Mouse (Mus musculus): Measurements from ENCODE around the gene Kif26b. TPM values are rescaled to one million over a fixed set of nuclear protein-coding genes. Genes with fewer than 3 reads are reported as not detected.
A peak's percentile ranks its signal among the peaks of the same experiment; 100 is the strongest.

Gene Kif26b
- polyA plus RNA-seq, 1 experiment from 2014 or later, result 1.8 TPM

- peaks cover 20% of the 10 kb centered on the region; the same call in 1 of the 2 replicates for H3K4me1 ChIP-seq (ENCODE audit: control insufficient read depth, insufficient read depth, low read length)
- peaks cover 8% of the 10 kb centered on the region; the same call in 1 of the 2 replicates for H3K27me3 ChIP-seq (ENCODE audit: control insufficient read depth, insufficient read depth, low read length)
- H3K9ac ChIP-seq (ENCODE audit: low read length), result peak overlapping the region; percentile 70
- 0 out of 2 replicates have a peak overlapping the region, but pooled peaks have one; percentile 62 for H3K27ac ChIP-seq (ENCODE audit: low read length)
- H3K4me2 ChIP-seq (ENCODE audit: low read depth, low read length), result peak overlapping the region; percentile 99
- WGBS, result under 1% methylated on average over 38 of the region's 38 CpGs
- no peaks in the 10 kb centered on the region for H3K36me3 ChIP-seq (ENCODE audit: control insufficient read depth, insufficient read depth, low read length)
- no peak for ATAC-seq (ENCODE audit: insufficient read depth, low FRiP score)
- no peaks in the 10 kb centered on the region for H3K9me3 ChIP-seq (replicated peaks; ENCODE audit: control insufficient read depth, low read length)
- peak overlapping the region; percentile 58 for H3K4me3 ChIP-seq (replicated peaks; ENCODE audit: low read length)
Measured at GRCm38 (mm10) chr1:178529512-178530300, 781 bp downstream of the Kif26b start.

DNA sequence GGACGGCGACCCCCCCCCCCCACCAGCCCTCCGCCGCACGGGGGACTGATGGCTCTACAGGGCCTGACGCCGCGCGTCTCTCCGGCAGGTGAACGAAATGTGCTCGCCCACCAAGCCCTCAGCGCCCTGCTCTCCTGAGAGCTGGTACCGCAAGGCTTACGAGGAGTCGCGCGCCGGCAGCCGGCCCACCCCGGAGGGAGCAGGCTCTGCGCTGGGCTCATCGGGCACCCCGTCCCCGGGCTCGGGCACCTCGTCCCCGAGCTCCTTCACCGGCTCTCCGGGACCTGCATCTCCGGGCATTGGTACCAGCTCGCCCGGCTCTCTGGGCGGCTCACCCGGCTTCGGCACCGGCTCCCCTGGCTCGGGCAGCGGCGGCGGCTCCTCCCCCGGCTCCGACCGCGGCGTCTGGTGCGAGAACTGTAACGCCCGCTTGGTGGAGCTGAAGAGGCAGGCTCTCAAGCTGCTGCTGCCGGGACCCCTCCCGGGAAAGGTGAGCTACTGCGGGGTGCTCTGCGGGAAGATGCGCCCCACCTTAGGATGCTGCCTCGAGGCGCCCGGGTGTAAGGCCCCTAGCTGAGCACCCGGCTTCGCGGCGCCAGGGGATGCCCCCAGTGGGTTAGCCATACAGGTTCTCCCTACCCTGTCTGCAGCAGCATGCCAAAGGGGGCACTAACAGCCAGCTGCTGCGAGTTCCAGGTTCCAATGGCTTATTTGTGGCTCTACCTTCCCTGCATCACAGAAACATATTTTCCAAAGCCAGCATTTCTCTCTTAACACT is 1.6 kb downstream of the Kif26b start:
- Histone ChIP-seq H3K9ac (ENCODE audit: low read length) (peak overlapping the region; percentile 70), H3K27ac (ENCODE audit: low read length) (no peak overlapping the region), H3K4me3 (replicated peaks; ENCODE audit: low read length) (peak overlapping the region; percentile 58), H3K4me1 (ENCODE audit: control insufficient read depth, insufficient read depth, low read length) (peaks cover 20% of the 10 kb centered on the region; the same call in 1 of the 2 replicates), H3K9me3 (replicated peaks; ENCODE audit: control insufficient read depth, low read length) (no peaks in the 10 kb centered on the region), H3K4me2 (ENCODE audit: low read depth, low read length) (peak overlapping the region; percentile 99), H3K36me3 (ENCODE audit: control insufficient read depth, insufficient read depth, low read length) (no peaks in the 10 kb centered on the region), H3K27me3 (ENCODE audit: control insufficient read depth, insufficient read depth, low read length) (peaks cover 8% of the 10 kb centered on the region; the same call in 1 of the 2 replicates)
- WGBS, result under 1% methylated on average over 61 of the region's 62 CpGs
- peak; percentile 28; the same call in 1 of the 2 replicates for ATAC-seq (ENCODE audit: insufficient read depth, low FRiP score)

DNA sequence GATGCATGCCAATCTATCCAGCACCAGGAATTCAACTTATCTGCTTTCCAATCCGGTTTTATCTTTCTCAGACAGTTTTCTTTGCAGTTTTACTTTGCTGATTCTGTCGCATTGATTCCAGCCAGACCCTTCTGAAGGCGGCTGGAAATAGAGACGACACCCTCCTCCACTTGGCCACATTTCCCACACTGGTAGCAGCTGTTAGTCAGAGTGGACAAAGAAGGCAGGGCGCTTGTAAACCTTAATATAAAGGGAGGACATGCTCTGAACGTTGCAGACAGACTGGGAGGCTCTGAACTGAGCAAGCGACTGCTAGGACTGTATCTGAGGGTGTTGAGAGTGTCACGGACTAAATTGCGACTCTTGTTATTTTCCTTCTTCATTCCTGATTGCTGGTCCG is 11.3 kb downstream of the Kif26b start:
- WGBS, result 66% methylated on average over 10 of the region's 10 CpGs
- H3K27ac ChIP-seq (ENCODE audit: low read length), result no peak overlapping the region
- H3K9me3 ChIP-seq (replicated peaks; ENCODE audit: control insufficient read depth, low read length), result no peaks in the 10 kb centered on the region
- no peak overlapping the region for H3K4me3 ChIP-seq (replicated peaks; ENCODE audit: low read length)
- no peaks in the 10 kb centered on the region for H3K4me1 ChIP-seq (ENCODE audit: control insufficient read depth, insufficient read depth, low read length)
- no peak overlapping the region for H3K4me2 ChIP-seq (ENCODE audit: low read depth, low read length)
- ATAC-seq (ENCODE audit: insufficient read depth, low FRiP score), result no peak
- no peaks in the 10 kb centered on the region for H3K36me3 ChIP-seq (ENCODE audit: control insufficient read depth, insufficient read depth, low read length)
- no peak overlapping the region for H3K9ac ChIP-seq (ENCODE audit: low read length)
- no peaks in the 10 kb centered on the region for H3K27me3 ChIP-seq (ENCODE audit: control insufficient read depth, insufficient read depth, low read length)

DNA sequence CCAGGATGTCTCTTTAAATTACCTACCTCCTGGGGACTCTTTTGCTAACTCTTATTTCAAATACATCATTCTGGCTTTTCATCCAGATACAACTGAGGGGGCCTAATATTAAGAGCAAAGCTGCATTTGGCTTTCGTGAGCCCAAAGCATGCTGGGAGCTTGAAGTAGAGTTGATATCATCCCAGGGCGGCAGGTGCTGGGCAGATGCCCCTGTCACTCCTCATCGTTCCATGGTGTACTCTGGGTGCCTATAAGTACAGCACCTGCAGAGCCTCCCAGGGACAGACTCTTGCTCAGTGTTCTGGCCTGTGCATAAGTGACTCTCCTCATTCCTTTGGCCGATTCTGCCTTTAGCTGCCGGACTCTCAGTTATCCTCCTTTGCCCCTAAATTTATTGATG is 13.5 kb downstream of the Kif26b start:
- Histone ChIP-seq H3K27ac (ENCODE audit: low read length) (no peak overlapping the region), H3K9ac (ENCODE audit: low read length) (no peak overlapping the region), H3K27me3 (ENCODE audit: control insufficient read depth, insufficient read depth, low read length) (no peaks in the 10 kb centered on the region), H3K4me1 (ENCODE audit: control insufficient read depth, insufficient read depth, low read length) (no peaks in the 10 kb centered on the region), H3K36me3 (ENCODE audit: control insufficient read depth, insufficient read depth, low read length) (no peaks in the 10 kb centered on the region), H3K4me3 (replicated peaks; ENCODE audit: low read length) (no peak overlapping the region), H3K4me2 (ENCODE audit: low read depth, low read length) (no peak overlapping the region), H3K9me3 (replicated peaks; ENCODE audit: control insufficient read depth, low read length) (no peaks in the 10 kb centered on the region)
- WGBS, result 88% methylated on average over 5 of the region's 5 CpGs
- ATAC-seq (ENCODE audit: insufficient read depth, low FRiP score), result no peak

- Histone ChIP-seq H3K9me3 (replicated peaks; ENCODE audit: control insufficient read depth, low read length) (no peaks in the 10 kb centered on the region), H3K4me3 (replicated peaks; ENCODE audit: low read length) (no peak overlapping the region), H3K27me3 (ENCODE audit: control insufficient read depth, insufficient read depth, low read length) (no peaks in the 10 kb centered on the region), H3K9ac (ENCODE audit: low read length) (no peak overlapping the region), H3K4me2 (ENCODE audit: low read depth, low read length) (no peak overlapping the region), H3K36me3 (ENCODE audit: control insufficient read depth, insufficient read depth, low read length) (no peaks in the 10 kb centered on the region), H3K27ac (ENCODE audit: low read length) (no peak overlapping the region), H3K4me1 (ENCODE audit: control insufficient read depth, insufficient read depth, low read length) (no peaks in the 10 kb centered on the region)
- no peak for ATAC-seq (ENCODE audit: insufficient read depth, low FRiP score)
- 83% methylated on average over 8 of the region's 8 CpGs for whole genome bisulfite sequencing
Measured at GRCm38 (mm10) chr1:178542990-178543944, 14.3 kb downstream of the Kif26b start.

GRCm38 (mm10) chr1:178544585-178544984 is 15.7 kb downstream of the Kif26b start:
- Histone ChIP-seq H3K27ac (ENCODE audit: low read length) (no peak overlapping the region), H3K9ac (ENCODE audit: low read length) (no peak overlapping the region), H3K4me3 (replicated peaks; ENCODE audit: low read length) (no peak overlapping the region), H3K9me3 (replicated peaks; ENCODE audit: control insufficient read depth, low read length) (no peaks in the 10 kb centered on the region), H3K4me1 (ENCODE audit: control insufficient read depth, insufficient read depth, low read length) (no peaks in the 10 kb centered on the region), H3K4me2 (ENCODE audit: low read depth, low read length) (no peak overlapping the region), H3K27me3 (ENCODE audit: control insufficient read depth, insufficient read depth, low read length) (no peaks in the 10 kb centered on the region), H3K36me3 (ENCODE audit: control insufficient read depth, insufficient read depth, low read length) (no peaks in the 10 kb centered on the region)
- 79% methylated on average over 3 of the region's 3 CpGs for WGBS
- ATAC-seq (ENCODE audit: insufficient read depth, low FRiP score), result 0 out of 2 replicates have a peak, but pooled peaks have one; percentile 60

- 89% methylated on average over 4 of the region's 4 CpGs for WGBS
- no peak for ATAC-seq (ENCODE audit: insufficient read depth, low FRiP score)
Measured at GRCm38 (mm10) chr1:178549576-178549975, 20.7 kb downstream of the Kif26b start.

GRCm38 (mm10) chr1:178550477-178551047 is 21.6 kb downstream of the Kif26b start:
- Histone ChIP-seq H3K9ac (ENCODE audit: low read length) (no peak overlapping the region), H3K27ac (ENCODE audit: low read length) (no peak overlapping the region), H3K27me3 (ENCODE audit: control insufficient read depth, insufficient read depth, low read length) (no peaks in the 10 kb centered on the region), H3K4me3 (replicated peaks; ENCODE audit: low read length) (no peak overlapping the region), H3K9me3 (replicated peaks; ENCODE audit: control insufficient read depth, low read length) (no peaks in the 10 kb centered on the region), H3K36me3 (ENCODE audit: control insufficient read depth, insufficient read depth, low read length) (no peaks in the 10 kb centered on the region), H3K4me1 (ENCODE audit: control insufficient read depth, insufficient read depth, low read length) (no peaks in the 10 kb centered on the region), H3K4me2 (ENCODE audit: low read depth, low read length) (no peak overlapping the region)
- 93% methylated on average over 5 of the region's 5 CpGs for WGBS
- no peak for ATAC-seq (ENCODE audit: insufficient read depth, low FRiP score)

More at GRCm38 (mm10) chr1:178549576-178549975, 20.7 kb downstream of the Kif26b start:
- H3K27me3 ChIP-seq (ENCODE audit: control insufficient read depth, insufficient read depth, low read length), result no peaks in the 10 kb centered on the region
- no peaks in the 10 kb centered on the region for H3K9me3 ChIP-seq (replicated peaks; ENCODE audit: control insufficient read depth, low read length)
- no peaks in the 10 kb centered on the region for H3K4me1 ChIP-seq (ENCODE audit: control insufficient read depth, insufficient read depth, low read length)
- no peak overlapping the region for H3K9ac ChIP-seq (ENCODE audit: low read length)
- no peak overlapping the region for H3K4me3 ChIP-seq (replicated peaks; ENCODE audit: low read length)
- no peak overlapping the region for H3K4me2 ChIP-seq (ENCODE audit: low read depth, low read length)
- no peaks in the 10 kb centered on the region for H3K36me3 ChIP-seq (ENCODE audit: control insufficient read depth, insufficient read depth, low read length)
- H3K27ac ChIP-seq (ENCODE audit: low read length), result no peak overlapping the region

All from stomach, embryonic 16.5 days (tissue).